Mouse (Mus musculus): ENCODE measurements around the gene Kitl. TPM values are rescaled to one million over a fixed set of nuclear protein-coding genes. Genes with fewer than 3 reads are reported as not detected.

Kitl gene
- polyA plus RNA-seq, 2 experiments: 4.2 to 9.7 TPM

GRCm38 (mm10) chr10:100055082-100055481 is 39.7 kb downstream of the Kitl start:
- 60% methylated on average over 2 of the region's 2 CpGs for WGBS (ENCODE audit: insufficient replicate concordance)

GRCm38 (mm10) chr10:100057106-100057623 is 41.7 kb downstream of the Kitl start:
- DNase-seq (ENCODE audit: low read depth in 3 of 3, low spot score in 3 of 3): no peak
- WGBS (ENCODE audit: insufficient replicate concordance): 56% methylated on average over 1 of the region's 1 CpGs
- no peak for ATAC-seq (ENCODE audit: insufficient read depth)
- Histone ChIP-seq H3K4me3 (ENCODE audit: insufficient read depth in 1 of 2, low read depth in 2 of 2, low read length in 2 of 2) (no peak overlapping the region), H3K27ac (no peak overlapping the region), H3K4me2 (ENCODE audit: low read depth) (no peak overlapping the region), H3K9ac (replicated peaks) (no peak overlapping the region), H3K4me1 (replicated peaks; ENCODE audit: control insufficient read depth in 2 of 2, insufficient read depth in 2 of 2, low read length in 1 of 2) (no peaks in the 10 kb centered on the region), H3K9me3 (ENCODE audit: control insufficient read depth, low read length) (no peaks in the 10 kb centered on the region), H3K36me3 (replicated peaks; ENCODE audit: control insufficient read depth, insufficient read depth, low read depth) (no peaks in the 10 kb centered on the region), H3K27me3 (ENCODE audit: control insufficient read depth, insufficient read depth, low read length) (no peaks in the 10 kb centered on the region)
- TF ChIP-seq CTCF (IDR thresholded peaks at IDR 0.05; ENCODE audit: low read depth) (no peak), EP300 (IDR thresholded peaks at IDR 0.05; ENCODE audit: low read depth) (no peak)

More at GRCm38 (mm10) chr10:100055082-100055481, 39.7 kb downstream of the Kitl start:
- Histone ChIP-seq H3K27me3 (ENCODE audit: control insufficient read depth, insufficient read depth, low read length) (no peaks in the 10 kb centered on the region), H3K4me1 (replicated peaks; ENCODE audit: control insufficient read depth in 2 of 2, insufficient read depth in 2 of 2, low read length in 1 of 2) (no peaks in the 10 kb centered on the region), H3K9ac (replicated peaks) (no peak overlapping the region), H3K9me3 (ENCODE audit: control insufficient read depth, low read length) (no peaks in the 10 kb centered on the region), H3K4me3 (ENCODE audit: insufficient read depth in 1 of 2, low read depth in 2 of 2, low read length in 2 of 2) (no peak overlapping the region), H3K4me2 (ENCODE audit: low read depth) (no peak overlapping the region), H3K36me3 (replicated peaks; ENCODE audit: control insufficient read depth, insufficient read depth, low read depth) (no peaks in the 10 kb centered on the region), H3K27ac (no peak overlapping the region)
- ATAC-seq (ENCODE audit: insufficient read depth) (no peak), DNase-seq (ENCODE audit: low read depth in 3 of 3, low spot score in 3 of 3) (no peak)
- no peak for TF ChIP-seq CTCF (IDR thresholded peaks at IDR 0.05; ENCODE audit: low read depth)
- no peak for TF ChIP-seq EP300 (IDR thresholded peaks at IDR 0.05; ENCODE audit: low read depth)

GRCm38 (mm10) chr10:100059356-100059755 is 43.9 kb downstream of the Kitl start:
- Histone ChIP-seq H3K9ac (replicated peaks) (no peak overlapping the region), H3K27ac (no peak overlapping the region), H3K4me2 (ENCODE audit: low read depth) (no peak overlapping the region), H3K9me3 (ENCODE audit: control insufficient read depth, low read length) (no peaks in the 10 kb centered on the region), H3K36me3 (replicated peaks; ENCODE audit: control insufficient read depth, insufficient read depth, low read depth) (no peaks in the 10 kb centered on the region), H3K27me3 (ENCODE audit: control insufficient read depth, insufficient read depth, low read length) (no peaks in the 10 kb centered on the region), H3K4me1 (replicated peaks; ENCODE audit: control insufficient read depth in 2 of 2, insufficient read depth in 2 of 2, low read length in 1 of 2) (no peaks in the 10 kb centered on the region), H3K4me3 (ENCODE audit: insufficient read depth in 1 of 2, low read depth in 2 of 2, low read length in 2 of 2) (no peak overlapping the region)
- ATAC-seq (ENCODE audit: insufficient read depth): no peak
- 48% methylated on average over 4 of the region's 4 CpGs for WGBS (ENCODE audit: insufficient replicate concordance)
- DNase-seq (ENCODE audit: low read depth in 3 of 3, low spot score in 3 of 3): no peak
- TF ChIP-seq CTCF (IDR thresholded peaks at IDR 0.05; ENCODE audit: low read depth) (no peak), EP300 (IDR thresholded peaks at IDR 0.05; ENCODE audit: low read depth) (no peak)

- H3K4me3 ChIP-seq (ENCODE audit: insufficient read depth in 1 of 2, low read depth in 2 of 2, low read length in 2 of 2): no peak overlapping the region
- no peak overlapping the region for H3K4me2 ChIP-seq (ENCODE audit: low read depth)
- DNase-seq (ENCODE audit: low read depth in 3 of 3, low spot score in 3 of 3) (no peak), ATAC-seq (ENCODE audit: insufficient read depth) (no peak)
- no peaks in the 10 kb centered on the region for H3K9me3 ChIP-seq (ENCODE audit: control insufficient read depth, low read length)
- H3K4me1 ChIP-seq (replicated peaks; ENCODE audit: control insufficient read depth in 2 of 2, insufficient read depth in 2 of 2, low read length in 1 of 2): no peaks in the 10 kb centered on the region
- 54% methylated on average over 12 of the region's 12 CpGs for WGBS (ENCODE audit: insufficient replicate concordance)
- H3K27me3 ChIP-seq (ENCODE audit: control insufficient read depth, insufficient read depth, low read length): no peaks in the 10 kb centered on the region
- H3K36me3 ChIP-seq (replicated peaks; ENCODE audit: control insufficient read depth, insufficient read depth, low read depth): no peaks in the 10 kb centered on the region
- no peak for TF ChIP-seq EP300 (IDR thresholded peaks at IDR 0.05; ENCODE audit: low read depth)
- TF ChIP-seq CTCF (IDR thresholded peaks at IDR 0.05; ENCODE audit: low read depth): no peak
- H3K27ac ChIP-seq: no peak overlapping the region
- H3K9ac ChIP-seq (replicated peaks): no peak overlapping the region
These were observed 50.3 kb downstream of the Kitl start for GRCm38 (mm10) chr10:100065529-100066301.

GRCm38 (mm10) chr10:100066374-100066773 is 50.9 kb downstream of the Kitl start:
- no peak overlapping the region for H3K27ac ChIP-seq
- WGBS (ENCODE audit: insufficient replicate concordance): 66% methylated on average over 7 of the region's 7 CpGs
- no peaks in the 10 kb centered on the region for H3K9me3 ChIP-seq (ENCODE audit: control insufficient read depth, low read length)
- H3K4me2 ChIP-seq (ENCODE audit: low read depth): no peak overlapping the region
- no peak overlapping the region for H3K9ac ChIP-seq (replicated peaks)
- DNase-seq (ENCODE audit: low read depth in 3 of 3, low spot score in 3 of 3) (no peak), ATAC-seq (ENCODE audit: insufficient read depth) (no peak)
- H3K4me3 ChIP-seq (ENCODE audit: insufficient read depth in 1 of 2, low read depth in 2 of 2, low read length in 2 of 2): no peak overlapping the region
- no peak for TF ChIP-seq CTCF (IDR thresholded peaks at IDR 0.05; ENCODE audit: low read depth)
- no peak for TF ChIP-seq EP300 (IDR thresholded peaks at IDR 0.05; ENCODE audit: low read depth)
- no peaks in the 10 kb centered on the region for H3K36me3 ChIP-seq (replicated peaks; ENCODE audit: control insufficient read depth, insufficient read depth, low read depth)
- H3K4me1 ChIP-seq (replicated peaks; ENCODE audit: control insufficient read depth in 2 of 2, insufficient read depth in 2 of 2, low read length in 1 of 2): no peaks in the 10 kb centered on the region
- no peaks in the 10 kb centered on the region for H3K27me3 ChIP-seq (ENCODE audit: control insufficient read depth, insufficient read depth, low read length)

All from liver, embryonic 14.5 days (tissue).